Mouse (Mus musculus): Measurements from ENCODE around the gene Col24a1.
"Not testable (repeated sequence)": the region's sequence is repeated elsewhere in the genome, so short reads cannot be mapped to it uniquely, and the experiment has no call there.

Gene Col24a1

DNA sequence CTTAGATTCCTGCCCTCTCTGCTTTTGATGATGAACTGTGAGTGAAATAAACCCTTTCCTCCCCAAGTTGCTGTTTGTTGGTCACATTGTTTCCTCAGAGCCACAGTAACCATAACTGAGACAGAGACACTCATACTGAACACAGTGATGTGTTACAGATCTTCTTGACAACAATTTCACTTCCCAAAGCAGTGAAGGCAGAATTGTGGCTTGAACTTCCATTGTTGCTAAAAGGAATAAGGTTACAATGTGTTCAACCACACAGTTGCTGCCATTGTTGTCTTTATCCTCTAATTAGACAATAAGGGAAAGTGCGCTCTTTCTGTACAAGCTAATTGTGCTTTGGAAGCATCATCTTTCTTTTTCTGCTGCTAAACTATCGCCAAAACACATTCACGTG is 61.7 kb downstream of the Col24a1 start:
- no peak for DNase-seq (ENCODE audit: extremely low spot score)

DNA sequence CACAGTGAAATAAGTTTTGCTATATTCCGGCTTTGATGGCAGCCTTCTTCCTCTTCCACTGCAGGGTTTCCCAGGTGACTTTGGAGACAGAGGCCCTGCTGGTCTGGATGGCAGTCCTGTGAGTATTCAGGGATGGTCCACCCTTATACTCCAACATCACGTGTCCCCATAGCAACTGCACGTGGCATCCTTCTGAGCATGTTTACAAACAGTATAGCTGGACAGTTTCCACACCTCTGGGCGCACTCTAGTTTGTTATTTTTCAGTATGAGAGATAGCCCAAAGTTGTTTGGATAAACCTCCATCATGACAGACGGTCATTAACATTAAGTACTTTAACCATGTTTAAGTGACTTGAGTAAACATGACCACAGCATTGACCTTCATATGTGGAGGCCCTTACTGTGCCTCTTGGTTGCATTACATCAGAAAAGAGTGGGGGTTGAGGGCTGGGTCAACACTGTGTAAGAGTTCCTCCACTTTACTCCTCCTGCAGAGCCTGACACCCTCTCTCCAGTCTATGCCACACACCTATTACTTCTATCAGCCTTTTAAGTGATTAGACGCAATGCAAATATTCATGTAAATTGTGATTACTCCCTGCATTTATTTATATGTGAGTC is 64.7 kb downstream of the Col24a1 start:
- DNase-seq (ENCODE audit: extremely low spot score): no peak

DNA sequence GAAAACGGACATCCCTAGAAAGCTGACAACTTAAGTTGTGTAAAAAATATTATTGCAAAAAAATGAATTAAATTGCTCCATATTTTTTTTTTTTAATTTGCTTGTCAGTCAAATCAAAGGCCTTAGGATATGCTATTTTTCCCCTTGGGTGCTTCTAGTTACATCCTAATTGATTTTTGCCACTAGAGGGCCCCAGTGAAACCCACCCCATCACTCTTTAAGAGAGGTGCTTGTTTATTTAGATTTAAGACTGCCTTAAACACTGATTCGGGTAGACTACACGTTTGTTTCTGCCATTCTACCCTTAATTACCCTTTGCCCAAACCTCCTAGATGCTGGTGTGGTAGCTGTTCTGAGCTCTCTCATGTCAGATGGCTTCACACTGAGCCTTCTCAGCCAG is 73.0 kb downstream of the Col24a1 start:
- no peak for DNase-seq (ENCODE audit: extremely low spot score)

DNA sequence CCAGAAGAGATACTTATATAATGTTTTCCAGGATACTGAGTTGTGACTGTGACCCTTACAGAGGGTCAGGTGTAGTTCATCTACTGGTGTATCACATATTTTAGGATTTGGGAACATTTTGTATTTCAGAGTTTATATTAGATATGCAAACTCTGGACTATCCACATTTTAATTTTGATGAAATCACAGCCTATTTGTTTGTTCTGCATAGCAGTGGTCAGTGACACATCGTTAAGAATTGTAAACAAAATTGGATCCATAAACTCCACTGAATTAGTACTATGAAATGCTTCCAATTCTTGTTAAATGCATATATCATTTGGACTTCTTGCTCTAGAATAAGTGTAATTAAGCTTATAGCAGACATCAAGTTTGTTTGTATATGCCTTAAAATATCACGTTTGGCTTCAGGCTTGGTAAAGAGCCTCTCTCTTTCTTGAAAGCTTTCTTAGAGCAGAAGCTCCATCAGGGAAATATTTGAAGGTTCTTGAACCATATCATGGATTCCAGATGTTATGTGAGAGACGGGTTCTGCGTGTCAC is 75.0 kb downstream of the Col24a1 start:
- DNase-seq (ENCODE audit: extremely low spot score): no peak

DNA sequence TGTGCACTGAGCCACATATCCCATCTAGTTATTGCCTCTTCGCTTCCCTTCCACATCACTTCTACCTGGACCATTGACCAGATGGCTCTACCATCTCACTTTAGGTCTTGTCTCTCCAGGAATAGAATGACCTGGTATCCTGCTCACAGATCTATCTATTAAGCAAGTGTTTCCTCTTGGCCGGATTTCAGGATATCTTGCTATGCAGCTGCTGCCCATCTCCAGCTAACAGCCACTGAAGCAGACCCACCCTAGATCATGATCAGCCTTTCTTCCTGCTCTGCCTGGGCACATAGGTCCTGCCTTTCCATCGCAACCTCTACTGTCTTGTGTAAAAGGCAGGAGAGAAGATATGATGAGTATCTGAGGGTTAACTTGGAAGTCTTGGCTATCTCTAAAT is 84.0 kb downstream of the Col24a1 start:
- no peak for DNase-seq (ENCODE audit: extremely low spot score)

DNA sequence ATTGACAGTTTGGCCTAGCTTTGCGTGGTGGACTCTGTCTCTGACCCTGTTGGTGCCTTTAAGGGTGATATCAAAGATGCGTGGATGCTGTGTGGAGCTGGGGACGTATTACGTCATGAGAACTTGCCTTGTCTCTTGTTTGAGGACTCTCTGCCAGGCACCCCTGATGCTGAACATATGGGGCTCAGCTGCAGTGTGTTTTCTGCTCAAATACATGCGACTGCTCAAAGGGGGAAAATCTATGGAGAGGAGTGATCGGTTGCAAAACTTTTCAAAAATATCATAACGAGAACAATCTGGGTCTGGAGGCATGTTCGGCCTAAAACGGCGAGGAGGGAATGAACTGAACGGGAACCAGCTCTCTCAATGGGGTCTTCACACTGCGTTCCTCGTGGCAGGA is 90.8 kb downstream of the Col24a1 start:
- DNase-seq (ENCODE audit: extremely low spot score): no peak

DNA sequence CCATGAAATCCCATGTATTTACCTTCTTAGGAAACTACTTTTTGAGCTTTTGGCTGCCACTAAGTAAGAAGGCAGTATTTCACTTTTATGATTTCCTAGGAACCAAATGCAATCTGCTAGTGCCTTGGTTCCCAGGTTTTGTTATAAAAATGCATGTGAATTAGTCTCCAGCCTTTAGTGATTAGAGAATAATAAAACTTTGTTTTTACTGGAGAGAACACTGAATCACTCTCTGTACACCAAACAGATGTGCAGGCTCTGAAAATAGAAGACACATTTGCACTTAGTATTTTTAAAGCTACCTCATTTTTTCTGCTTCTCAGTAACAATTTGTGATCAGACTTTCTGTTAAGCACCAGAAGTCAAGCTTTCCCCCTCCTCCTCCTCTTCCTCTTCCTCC is 94.2 kb downstream of the Col24a1 start:
- no peak for DNase-seq (ENCODE audit: extremely low spot score)

DNA sequence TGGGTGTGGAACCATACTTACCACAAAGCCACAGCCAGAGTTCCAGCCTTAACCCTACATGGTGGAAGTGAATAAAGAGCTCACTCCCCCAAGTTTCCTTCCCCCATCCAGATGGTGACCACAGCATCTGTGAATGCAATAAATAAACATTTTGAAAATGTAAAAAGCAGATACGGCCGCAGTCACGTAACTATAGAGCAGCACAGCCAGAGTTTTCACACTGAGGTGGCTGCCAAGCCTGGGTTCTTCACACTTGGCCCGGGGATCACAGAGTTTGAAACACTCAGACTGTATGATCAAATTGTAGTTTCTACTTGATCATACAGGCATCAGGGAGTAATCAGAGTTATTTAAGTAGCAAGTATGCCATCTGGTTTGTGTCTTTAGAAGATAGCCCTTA is 98.4 kb downstream of the Col24a1 start:
- DNase-seq (ENCODE audit: extremely low spot score): no peak

DNA sequence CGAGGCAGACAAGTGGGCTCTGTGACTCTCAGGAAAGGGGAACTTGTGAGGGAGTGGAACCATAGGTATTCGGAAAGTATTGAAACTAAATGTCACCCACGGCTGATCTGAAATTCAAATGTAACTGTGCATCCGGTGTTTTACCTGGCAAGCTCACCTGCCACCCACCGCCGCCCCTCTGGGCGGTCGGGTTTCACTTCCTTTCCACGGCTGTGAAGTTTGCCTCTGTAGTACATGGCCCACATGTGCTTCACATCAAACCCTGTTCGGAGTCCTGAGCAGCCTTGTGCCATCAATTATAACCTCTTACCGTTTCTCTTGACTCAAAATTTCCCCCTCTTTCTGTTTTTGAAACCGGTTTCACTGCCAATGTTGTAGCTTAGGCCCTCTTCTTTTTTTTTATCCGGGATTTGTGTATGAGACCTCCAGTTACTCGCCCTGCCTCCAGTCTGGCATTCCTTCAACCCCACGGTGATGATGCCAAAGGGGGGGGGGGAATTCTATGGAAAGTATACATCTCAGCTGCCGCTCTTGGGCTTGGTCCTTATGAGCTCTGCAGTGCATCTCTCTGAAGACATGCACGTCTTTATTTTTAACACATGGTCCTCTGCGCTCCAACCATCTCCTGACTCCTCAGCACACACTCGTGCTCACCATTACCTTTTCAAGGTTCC is 99.9 kb downstream of the Col24a1 start:
- DNase-seq (ENCODE audit: extremely low spot score): no peak

DNA sequence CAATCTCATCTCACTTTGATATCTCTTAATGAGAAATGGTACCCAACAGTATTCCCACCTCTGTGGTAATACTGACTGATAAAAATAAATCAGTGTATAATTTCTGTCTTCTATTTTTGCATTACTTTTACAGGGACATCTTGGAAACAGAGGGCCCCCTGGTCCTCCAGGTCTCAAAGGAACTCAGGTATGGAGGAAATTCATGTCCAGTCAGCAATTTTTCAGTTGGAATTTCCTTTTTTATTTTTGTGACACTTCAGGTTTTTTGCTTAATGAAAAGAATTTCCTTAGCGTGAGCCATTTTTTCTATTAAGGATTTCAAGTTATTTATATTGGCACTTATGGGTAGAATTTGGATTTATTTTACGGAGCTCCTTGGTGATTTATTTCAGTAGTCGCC is 106.9 kb downstream of the Col24a1 start:
- DNase-seq (ENCODE audit: extremely low spot score): no peak

DNA sequence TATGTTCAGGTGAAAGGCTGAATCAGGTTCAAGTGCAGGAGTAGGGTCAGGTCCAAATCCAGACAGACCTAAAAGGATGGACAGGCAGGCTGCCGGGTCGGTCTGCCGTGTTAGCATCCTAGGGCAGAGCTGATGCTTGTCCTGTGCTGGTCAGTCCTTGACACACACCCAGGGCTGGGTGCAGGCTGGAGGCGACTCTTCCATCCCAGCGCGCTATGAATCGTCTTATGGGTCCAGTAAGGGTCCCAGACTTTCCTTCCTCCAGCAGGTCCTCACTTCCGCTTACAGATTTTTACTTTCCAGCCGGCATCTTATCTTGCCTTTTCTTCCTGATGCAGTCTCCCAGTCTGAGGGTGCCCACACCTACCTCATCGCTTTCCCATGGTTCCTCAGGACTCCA is 110.0 kb downstream of the Col24a1 start:
- no peak for DNase-seq (ENCODE audit: extremely low spot score)

DNA sequence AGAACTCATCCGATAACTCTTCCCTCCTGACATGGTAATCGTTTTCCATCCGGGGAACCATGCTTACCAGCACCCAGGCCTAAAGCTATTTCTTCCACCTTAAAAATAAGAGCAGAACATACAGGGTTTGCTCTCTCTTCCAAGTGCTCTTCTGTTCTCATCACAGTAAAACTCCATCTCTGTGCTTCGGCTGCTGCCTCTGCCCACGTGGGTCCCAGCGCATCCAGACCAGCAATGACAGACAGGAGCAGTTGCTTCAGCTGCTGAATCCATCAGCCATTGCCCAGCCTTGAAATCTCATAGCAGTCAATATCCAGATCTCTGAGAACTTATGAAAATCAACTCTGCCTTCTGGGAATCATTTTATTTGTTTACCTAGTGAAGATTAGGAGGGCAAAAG is 110.7 kb downstream of the Col24a1 start:
- no peak for DNase-seq (ENCODE audit: extremely low spot score)

DNA sequence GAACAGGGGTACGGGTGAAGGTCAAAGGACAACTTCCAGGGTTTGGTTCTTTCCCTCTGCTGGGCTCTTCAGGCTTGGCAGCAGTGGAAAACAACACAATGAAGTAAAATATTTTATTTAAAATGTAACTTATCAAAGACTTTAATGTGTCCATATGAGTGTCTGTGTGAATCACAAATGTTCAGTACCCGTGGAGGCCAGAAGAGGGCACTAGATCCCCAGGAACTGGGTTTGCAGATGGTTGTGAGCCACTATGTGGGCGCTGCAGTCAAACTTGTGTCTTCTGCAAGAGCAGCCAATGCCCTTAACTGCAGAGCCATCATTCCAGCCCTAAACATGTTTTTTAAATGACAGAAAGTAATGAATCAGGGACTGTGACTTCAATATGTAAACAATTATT is 115.8 kb downstream of the Col24a1 start:
- peak; percentile 24 for DNase-seq (ENCODE audit: extremely low spot score)

DNA sequence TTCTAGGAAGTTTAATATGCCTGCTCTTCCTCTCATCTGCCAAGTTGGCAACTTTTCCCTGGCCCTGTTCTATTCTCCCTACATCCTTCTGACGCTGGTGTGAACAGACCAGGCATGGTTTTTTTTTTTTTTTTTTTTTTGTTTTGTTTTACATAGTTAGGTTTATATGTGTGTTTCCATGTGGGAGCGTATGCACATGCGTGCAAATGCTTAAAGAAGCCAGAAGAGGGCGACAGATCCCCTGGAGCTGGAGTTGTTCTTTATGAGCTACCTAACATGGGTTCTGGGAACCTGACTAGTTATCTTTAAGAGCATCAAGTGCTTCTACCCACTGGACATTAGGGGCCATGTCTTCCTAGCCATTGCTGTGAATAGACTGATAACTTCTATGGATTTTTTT is 119.9 kb downstream of the Col24a1 start:
- no peak for DNase-seq (ENCODE audit: extremely low spot score)

DNA sequence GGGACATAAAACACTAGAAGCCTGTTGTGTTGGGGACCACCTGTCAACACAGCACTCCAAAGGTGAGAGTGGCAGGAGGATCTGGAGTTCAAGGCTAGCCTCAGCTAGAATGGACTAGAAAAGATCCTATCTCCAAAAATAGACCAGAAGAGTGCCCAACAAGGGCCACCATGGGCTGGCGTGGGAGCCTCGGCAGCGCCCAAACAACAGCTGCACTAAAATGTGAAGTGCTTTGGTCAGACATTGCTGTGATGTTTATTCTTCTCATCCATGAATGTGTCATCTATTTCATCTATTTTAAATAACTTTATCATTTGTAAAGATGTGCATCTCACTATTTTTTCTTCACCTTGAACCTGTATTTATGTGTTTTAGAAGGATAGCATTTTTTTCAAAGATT is 122.1 kb downstream of the Col24a1 start:
- no peak for DNase-seq (ENCODE audit: extremely low spot score)

DNA sequence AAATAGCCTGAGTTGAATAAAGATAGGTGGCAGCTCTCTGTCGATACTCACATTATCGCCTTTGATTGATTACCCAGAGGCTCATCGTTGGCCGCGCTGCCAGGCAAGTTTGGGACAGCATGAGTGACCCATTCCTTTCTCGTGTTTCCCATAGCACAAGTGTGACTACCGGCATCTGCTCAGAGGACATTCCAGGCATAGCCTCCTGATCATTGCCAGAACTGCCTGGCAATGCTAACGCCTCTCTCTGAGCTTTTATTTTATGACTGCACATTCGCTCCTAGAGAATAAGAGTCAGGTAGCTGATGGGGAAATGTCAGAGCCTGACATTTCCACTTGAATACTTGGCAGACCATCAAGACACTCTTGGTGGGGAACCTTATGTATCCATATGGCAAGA is 125.5 kb downstream of the Col24a1 start:
- DNase-seq (ENCODE audit: extremely low spot score): no peak

DNA sequence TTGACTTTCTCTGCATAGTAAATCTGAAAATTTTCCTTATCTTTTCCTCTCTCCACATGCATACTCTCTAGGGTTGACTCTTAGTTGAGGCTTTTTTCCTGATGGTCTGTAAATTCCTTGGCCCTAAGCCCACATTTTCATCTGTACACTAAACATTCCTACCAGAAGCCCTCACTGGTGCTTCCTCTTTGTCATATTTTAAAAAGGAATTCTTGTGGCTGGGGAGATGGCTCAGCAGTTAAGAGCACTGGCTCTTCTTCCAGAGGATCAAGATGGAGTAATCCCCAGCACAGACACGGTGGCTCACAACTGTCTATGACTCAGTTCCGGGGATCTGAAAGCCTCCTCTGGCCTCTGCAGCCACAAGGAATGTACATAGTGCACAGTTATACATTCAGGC is 128.1 kb downstream of the Col24a1 start:
- no peak for DNase-seq (ENCODE audit: extremely low spot score)

DNA sequence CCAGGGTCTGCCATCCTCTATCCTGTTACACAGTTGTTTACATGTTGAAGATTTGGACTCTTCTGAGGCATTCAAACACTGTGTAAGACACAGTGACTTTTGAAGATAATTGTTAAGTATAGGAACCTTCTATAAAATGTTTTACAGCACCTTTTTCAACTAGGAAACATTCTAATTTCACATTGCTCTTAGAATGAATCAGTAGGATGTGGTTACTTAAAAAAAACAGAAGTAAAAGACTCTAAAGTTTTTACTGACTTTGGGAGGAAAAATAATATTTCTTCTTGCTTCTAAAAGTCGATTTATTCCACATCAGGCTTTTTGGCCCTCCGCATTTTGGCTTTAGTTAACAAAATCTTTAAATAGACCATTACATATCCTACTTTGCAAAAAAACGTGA is 129.8 kb downstream of the Col24a1 start:
- DNase-seq (ENCODE audit: extremely low spot score): no peak

DNA sequence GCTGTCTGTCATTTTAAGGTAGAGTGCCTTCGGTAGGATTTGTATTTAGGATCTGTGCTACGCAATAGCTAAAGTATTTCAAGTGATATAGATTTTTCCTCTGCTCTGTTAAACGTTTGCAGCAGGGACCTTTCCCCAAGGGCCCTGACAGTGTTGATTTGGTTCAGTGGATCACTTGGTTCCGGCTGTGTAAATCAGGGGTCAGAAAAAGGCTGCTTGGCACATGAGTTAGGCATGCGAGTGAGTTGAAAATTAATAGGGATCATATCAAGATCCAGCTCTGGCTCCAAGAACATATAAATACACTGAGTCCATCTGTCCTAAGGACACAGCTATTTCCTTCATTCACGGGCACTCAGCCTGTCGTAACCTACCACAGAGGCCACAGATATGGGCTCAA is 146.1 kb downstream of the Col24a1 start:
- no peak for DNase-seq (ENCODE audit: extremely low spot score)

DNA sequence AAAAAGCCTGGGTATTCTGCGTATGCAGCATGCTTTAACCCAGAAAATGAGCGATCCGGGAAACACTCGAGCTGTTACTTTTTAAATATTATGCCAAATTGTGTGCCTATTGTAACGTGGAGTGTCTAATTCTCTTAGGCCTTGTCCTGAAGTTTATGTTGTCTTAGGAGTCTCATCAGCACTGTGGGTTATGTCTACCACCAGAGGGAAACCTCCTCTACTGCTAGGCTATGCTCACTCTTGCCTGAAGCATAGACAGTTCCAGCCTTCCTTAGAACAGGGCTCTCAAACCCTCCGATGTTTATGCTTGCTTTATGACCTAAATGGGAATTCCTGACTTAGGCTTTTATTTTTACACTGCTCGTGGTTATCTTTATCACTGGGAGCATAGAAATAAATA is 146.8 kb downstream of the Col24a1 start:
- DNase-seq (ENCODE audit: extremely low spot score): no peak

DNA sequence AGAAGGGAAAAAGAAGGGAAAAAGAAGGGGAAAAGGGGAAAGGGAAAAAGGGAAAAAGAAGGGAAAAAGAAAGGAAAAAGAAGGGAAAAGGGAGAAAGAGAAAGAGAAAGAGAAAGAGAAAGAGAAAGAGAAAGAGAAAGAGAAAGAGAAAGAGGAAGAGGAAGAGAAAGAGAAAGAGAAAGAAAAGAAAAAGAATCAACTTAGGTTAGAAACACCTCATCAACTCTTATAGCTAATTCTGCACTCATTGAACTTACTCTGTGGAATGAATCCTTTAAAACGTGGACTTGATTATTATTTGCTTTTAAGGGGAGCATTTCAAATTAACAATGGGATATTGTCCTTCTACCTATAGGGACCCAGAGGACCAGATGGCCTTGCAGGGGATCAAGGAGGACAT is 148.7 kb downstream of the Col24a1 start:
- DNase-seq (ENCODE audit: extremely low spot score): no peak

DNA sequence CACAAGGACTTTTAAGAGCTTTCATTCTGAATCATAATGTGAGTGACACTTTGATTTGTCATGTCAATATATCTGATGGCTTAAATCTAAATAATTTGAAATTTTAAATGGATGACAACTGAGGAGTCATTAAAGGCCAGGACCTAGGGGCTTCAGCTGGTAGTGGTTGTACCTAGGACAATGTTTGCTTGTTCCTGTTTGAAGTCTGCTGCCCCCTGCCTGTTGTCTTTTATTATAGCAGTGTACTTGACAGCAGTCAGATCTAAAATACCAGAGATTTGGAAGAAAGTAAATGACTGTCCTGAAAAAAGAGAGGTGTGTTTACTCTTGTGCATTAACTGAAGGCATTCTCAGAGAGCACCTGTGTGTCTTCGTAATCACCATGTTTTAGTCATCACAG is 150.0 kb downstream of the Col24a1 start:
- DNase-seq (ENCODE audit: extremely low spot score): peak; percentile 41

DNA sequence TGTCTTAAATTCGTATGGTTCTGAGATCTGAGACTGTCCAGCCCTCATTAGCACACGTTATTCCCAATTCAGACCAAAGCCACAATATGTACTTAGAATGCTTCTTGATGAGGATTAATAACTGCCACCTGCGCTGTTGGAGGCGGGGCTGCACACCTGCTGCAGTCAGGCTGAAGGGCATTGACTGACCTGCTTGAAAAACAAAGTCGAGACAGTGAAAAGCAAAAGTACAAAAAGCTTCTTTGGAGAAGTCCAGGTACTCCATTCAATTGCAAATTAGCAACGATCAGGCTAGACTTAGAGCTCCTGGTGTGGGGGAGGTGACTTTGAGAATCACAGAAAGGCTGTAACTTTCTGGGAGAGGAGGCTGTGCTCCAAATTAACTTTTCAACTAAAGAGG is 150.9 kb downstream of the Col24a1 start:
- not testable (repeated sequence) for DNase-seq (ENCODE audit: extremely low spot score)

DNA sequence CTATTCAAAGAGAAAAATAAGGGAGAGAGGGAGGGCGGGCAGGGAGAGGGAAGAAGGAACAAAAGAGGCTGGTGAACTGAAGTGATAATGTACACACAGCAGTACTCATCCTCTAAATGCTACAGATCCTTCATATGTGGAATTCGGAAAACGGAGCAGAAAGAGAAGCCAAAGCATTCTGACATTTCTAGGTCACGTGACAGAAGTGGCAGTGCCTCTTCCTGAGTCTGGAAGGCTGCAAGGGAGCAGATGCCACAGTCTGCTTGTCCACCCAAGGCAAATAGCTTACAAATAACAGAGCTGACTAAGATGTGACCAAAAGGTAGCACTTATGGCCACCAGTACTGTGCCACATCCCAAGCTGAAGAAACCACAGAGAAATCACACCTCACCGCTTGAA is 164.8 kb downstream of the Col24a1 start:
- no peak for DNase-seq (ENCODE audit: extremely low spot score)

Data from embryo, embryonic 9.5 days (tissue).